Mouse (Mus musculus) naive thymus-derived CD4-positive, alpha-beta T cell, adult 2 months (primary cell): ENCODE data around the gene Gm10974.

Experiments used
- DNase-seq: peaks from one replicate; pipeline ENCODE4 v3.0.0-alpha.2; 2011; ENCODE audit warnings: low read depth

Gene Gm10974

GRCm38 (mm10) chr7:66405951-66406721, 40.4 kb downstream of the Gm10974 start:
- DNase-seq, result no peak

GRCm38 (mm10) chr7:66406971-66407370, 41.3 kb downstream of the Gm10974 start:
- no peak for DNase-seq

- DNase-seq, result no peak
Observed at GRCm38 (mm10) chr7:66409433-66409832, 43.7 kb downstream of the Gm10974 start.

GRCm38 (mm10) chr7:66413093-66413492, 47.4 kb downstream of the Gm10974 start:
- DNase-seq, result no peak

GRCm38 (mm10) chr7:66416829-66417228, 51.1 kb downstream of the Gm10974 start:
- DNase-seq, result no peak

- no peak for DNase-seq
Observed at GRCm38 (mm10) chr7:66418981-66419380, 53.3 kb downstream of the Gm10974 start.

GRCm38 (mm10) chr7:66421903-66422302, 56.2 kb downstream of the Gm10974 start:
- DNase-seq, result no peak

GRCm38 (mm10) chr7:66427053-66427436, 61.3 kb downstream of the Gm10974 start:
- DNase-seq, result no peak

- no peak for DNase-seq
Observed at GRCm38 (mm10) chr7:66427437-66428161, 61.9 kb downstream of the Gm10974 start, which contains the start of gene Aldh1a3. Gene Aldh1a3 (minus strand): TSS chr7:66427517.

- peak; percentile 55 for DNase-seq
Observed at GRCm38 (mm10) chr7:66434453-66434935, 68.8 kb downstream of the Gm10974 start.
